Mouse (Mus musculus): ENCODE data around the gene Apbb1ip.

The Apbb1ip gene

GRCm38 (mm10) chr2:22773549-22774180, at the start of gene Apbb1ip:
TSS of gene Apbb1ip (plus strand) at chr2:22774094.
- DNase-seq = no peak

GRCm38 (mm10) chr2:22727113-22727512, 46.8 kb upstream of the Apbb1ip start:
- no peak for DNase-seq

GRCm38 (mm10) chr2:22736134-22736533, 37.8 kb upstream of the Apbb1ip start:
- DNase-seq = no peak

DNA sequence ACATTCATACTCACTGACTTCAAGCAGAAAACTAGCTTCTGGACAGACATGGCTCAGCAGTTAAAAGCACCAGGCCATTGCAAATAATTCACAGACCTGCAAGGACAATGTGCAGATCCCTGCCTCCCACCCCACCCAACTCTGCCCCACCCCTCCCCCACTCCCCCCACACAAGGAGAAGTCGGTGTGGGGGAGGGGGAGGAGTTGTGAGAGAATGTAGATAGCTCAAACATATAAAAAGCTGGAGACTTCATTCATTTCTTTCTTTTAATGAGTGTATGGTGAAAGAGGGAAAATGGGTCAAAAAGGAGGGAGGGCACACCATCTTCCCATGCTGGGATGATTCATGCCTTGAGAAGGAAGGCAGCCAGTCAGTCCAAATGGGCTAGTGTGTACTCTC, 34.5 kb upstream of the Apbb1ip start:
- DNase-seq = no peak

- DNase-seq = no peak
These were observed 33.5 kb upstream of the Apbb1ip start for GRCm38 (mm10) chr2:22740441-22740840.

DNA sequence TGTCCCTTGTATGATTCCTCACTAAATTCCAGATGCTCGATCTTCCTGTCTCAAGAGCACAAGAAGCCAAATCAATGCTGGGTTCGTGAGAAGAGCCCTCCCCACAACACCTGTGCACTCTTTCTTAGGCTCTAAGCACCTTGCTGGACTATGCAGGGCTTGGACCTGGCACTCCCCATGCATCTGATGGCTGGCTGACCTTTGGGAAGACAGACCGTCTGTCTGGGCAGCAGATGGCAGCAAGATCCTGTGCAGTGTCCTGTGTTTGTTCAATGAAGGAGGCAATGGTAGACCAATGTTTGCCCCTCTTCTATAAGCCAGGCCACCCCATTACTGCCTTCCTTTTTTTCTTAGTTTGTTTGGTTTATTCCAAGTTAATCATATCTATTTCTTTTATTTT, 32.7 kb upstream of the Apbb1ip start:
- no peak for DNase-seq

GRCm38 (mm10) chr2:22744121-22744761, 29.7 kb upstream of the Apbb1ip start:
- DNase-seq = peak; percentile 23

- no peak for DNase-seq
These were observed 29.0 kb upstream of the Apbb1ip start for GRCm38 (mm10) chr2:22744876-22745275.

GRCm38 (mm10) chr2:22746785-22747184, 27.1 kb upstream of the Apbb1ip start:
- DNase-seq = no peak

GRCm38 (mm10) chr2:22747941-22748340, 26.0 kb upstream of the Apbb1ip start:
- DNase-seq = no peak

DNA sequence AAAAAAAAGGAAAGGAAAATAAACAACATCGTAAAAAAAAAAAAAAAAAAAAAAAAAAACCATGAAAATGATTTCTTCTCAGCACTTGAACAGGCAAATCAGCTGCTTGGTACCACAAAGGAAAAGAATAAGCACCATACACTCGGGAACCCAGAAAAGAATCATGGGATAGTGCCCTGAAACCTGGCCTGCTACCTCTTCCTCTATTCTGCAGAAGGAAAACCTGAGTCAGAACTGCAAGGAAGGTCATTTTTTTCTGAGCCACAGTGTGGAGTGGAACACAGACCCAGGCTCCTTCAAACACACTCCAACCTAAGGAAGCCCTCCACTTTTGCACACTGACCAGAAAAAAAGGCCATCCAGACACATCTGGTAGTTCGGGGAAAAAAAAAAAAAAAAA, 24.1 kb upstream of the Apbb1ip start:
- DNase-seq = no peak

DNA sequence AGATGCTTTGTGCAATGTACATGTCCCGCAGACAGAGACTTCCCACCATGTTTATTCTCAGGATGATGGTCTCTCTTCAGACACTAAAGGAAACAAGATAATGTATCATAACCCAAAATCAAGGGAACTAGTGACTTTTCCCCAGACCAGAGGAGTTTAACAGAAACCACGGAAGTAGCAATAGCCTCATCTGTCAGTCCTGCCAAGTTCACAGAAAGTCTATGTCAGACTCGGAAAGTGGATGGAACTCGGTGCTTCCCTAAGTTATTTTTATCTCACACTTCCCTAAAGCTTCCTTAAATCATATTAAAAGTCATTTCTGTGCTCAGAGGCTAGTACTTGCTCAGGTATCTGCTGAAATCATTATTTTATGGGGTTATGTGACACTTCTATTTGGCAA, 21.4 kb upstream of the Apbb1ip start:
- DNase-seq = no peak

- DNase-seq = no peak
These were observed 20.3 kb upstream of the Apbb1ip start for GRCm38 (mm10) chr2:22753461-22754075.

- DNase-seq = no peak
These were observed 19.6 kb upstream of the Apbb1ip start for GRCm38 (mm10) chr2:22754222-22754824.

- DNase-seq = no peak
These were observed 18.3 kb upstream of the Apbb1ip start for GRCm38 (mm10) chr2:22755561-22755960.

- peak; percentile 53 for DNase-seq
These were observed 15.5 kb upstream of the Apbb1ip start for GRCm38 (mm10) chr2:22758310-22758972.

- DNase-seq = no peak
These were observed 13.4 kb upstream of the Apbb1ip start for GRCm38 (mm10) chr2:22760452-22760851.

DNA sequence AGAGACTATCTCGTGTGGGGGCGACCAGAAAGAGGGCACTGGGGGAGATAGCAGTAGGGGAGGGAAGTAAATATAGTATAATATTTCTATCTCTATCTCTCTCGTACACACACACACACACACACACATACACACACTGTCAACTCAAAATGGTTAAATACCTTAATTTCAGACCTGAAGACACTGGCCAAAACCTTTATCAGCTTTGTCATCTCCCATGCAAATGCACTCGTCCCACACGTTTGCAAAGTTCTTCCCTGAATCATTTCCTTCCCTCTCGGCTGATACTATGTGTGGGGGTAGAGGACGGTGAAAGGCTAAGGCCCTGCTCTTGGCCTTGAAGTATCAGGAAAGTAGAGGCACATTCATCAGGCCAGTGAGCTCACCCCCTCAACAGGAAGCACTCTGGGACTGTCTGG, 12.8 kb upstream of the Apbb1ip start:
- DNase-seq = no peak

DNA sequence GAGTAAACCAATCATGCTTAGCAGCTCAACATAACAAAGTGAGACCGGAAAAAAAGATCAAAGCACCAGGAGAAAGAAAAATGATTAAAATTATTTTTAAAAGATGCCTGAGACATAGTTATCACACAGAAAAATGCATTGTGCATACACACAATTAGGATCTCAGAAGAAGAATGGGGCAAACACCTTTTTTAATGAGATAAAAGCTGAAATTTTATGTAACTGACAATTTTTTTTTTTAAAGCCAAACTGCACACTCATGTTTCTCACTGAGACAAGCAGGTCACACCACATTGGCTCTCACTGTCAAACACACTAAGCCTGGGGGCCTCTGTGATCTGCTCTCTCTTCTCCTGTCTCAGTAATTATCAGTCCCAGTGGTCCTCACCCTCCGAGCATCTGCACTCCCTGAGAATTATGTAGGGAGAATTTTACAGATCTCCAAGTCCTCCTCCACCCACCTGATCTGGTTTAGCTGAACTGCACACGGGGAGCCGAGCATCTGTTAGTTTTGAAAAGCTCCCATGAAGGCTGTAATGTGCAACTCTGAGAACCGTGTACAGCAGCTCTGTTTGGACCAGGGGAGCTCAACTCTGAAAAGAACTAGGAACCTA, 9.0 kb upstream of the Apbb1ip start:
- DNase-seq = no peak

GRCm38 (mm10) chr2:22771311-22771710, 2.6 kb upstream of the Apbb1ip start:
- no peak for DNase-seq

- DNase-seq = peak; percentile 13
These were observed 372 bp downstream of the Apbb1ip start for GRCm38 (mm10) chr2:22774181-22774751.

DNA sequence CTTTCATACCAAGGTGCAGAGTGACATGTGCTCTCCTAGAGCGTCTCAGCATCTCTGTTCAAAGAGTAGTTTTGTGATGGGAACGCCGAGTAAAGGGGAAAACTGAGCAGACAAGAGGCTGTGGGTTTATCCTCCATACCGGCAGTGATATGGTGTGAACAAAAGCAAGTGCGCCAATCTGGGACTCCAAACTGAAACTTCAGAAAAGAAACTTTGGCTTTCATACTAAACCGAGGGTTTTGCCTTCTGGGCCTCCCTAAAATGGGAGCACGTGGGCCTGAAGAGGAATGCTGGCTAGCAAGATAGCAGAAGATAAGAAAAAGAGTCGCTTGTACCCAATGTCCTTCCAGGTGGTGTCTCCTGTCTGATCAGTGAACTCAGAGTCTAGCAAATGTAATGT, 1.3 kb downstream of the Apbb1ip start:
- no peak for DNase-seq

DNA sequence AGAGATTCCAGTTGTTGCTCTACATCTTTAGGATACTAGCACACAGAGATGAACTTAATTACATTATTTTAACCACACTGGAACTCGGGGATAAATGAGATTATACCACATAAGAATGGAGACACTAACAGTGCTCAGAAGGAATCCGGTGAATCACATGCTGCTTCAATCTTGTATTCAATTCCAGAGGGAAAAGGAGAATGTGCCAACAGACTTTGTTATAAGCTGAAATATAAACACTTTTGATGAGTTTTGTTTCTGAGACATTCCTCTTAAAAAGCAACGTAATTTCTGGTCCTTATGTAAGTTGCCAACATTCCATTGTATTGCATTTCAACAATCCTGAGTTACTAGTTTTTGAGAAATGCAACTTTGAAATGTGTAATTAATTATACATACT, 1.8 kb downstream of the Apbb1ip start:
- no peak for DNase-seq
